Mouse (Mus musculus) left cerebral cortex, adult 9 months (tissue): ENCODE measurements around the gene Olfr330.
"Not testable (repeated sequence)": the region's sequence is repeated elsewhere in the genome, so short reads cannot be mapped to it uniquely, and the experiment has no call there.

Experiments used
- DNase-seq, 2 experiments: peaks; one replicate each; pipeline ENCODE4 v3.0.0; 2022; ENCODE audit warnings: low spot score in 2 of 2

Olfr330 gene

GRCm38 (mm10) chr11:58534736-58535135, at the start of gene Olfr330:
Olfr330 (minus strand) TSS chr11:58534836.
- not testable (repeated sequence) for DNase-seq

GRCm38 (mm10) chr11:58578636-58579035, 44.0 kb upstream of the Olfr330 start:
- no peak for DNase-seq

GRCm38 (mm10) chr11:58577430-58577829, 42.8 kb upstream of the Olfr330 start, which contains the start of gene Olfr325:
Olfr325 (plus strand) TSS chr11:58577730.
- no peak for DNase-seq

GRCm38 (mm10) chr11:58570405-58570804, 35.8 kb upstream of the Olfr330 start, which contains the start of gene Olfr224:
Olfr224 (minus strand) TSS chr11:58570553.
- no peak for DNase-seq

GRCm38 (mm10) chr11:58555536-58555935, 20.9 kb upstream of the Olfr330 start, which contains the start of gene Olfr328:
Olfr328 (minus strand) TSS chr11:58555636.
- DNase-seq: no peak

GRCm38 (mm10) chr11:58546322-58546721, 11.7 kb upstream of the Olfr330 start, which contains the start of gene Olfr329-ps:
Olfr329-ps (minus strand) TSS chr11:58546422.
- no peak for DNase-seq

- not testable (repeated sequence) for DNase-seq
Observed at GRCm38 (mm10) chr11:58519756-58520155, 14.9 kb downstream of the Olfr330 start.

GRCm38 (mm10) chr11:58518916-58519315, 15.7 kb downstream of the Olfr330 start:
- peak; percentile 19 to 63 for DNase-seq

GRCm38 (mm10) chr11:58509058-58509457, 25.6 kb downstream of the Olfr330 start:
- not testable (repeated sequence) for DNase-seq

- DNase-seq: not testable (repeated sequence)
Observed at GRCm38 (mm10) chr11:58502472-58502871, 32.2 kb downstream of the Olfr330 start, which contains the start of gene Olfr331. Olfr331 (minus strand) TSS chr11:58502572.

GRCm38 (mm10) chr11:58499290-58499689, 35.3 kb downstream of the Olfr330 start:
- no peak for DNase-seq

- DNase-seq: no peak
Observed at GRCm38 (mm10) chr11:58498761-58499160, 35.9 kb downstream of the Olfr330 start.

- no peak for DNase-seq
Observed at GRCm38 (mm10) chr11:58492455-58492854, 42.2 kb downstream of the Olfr330 start, which contains the start of gene Olfr332. Olfr332 (minus strand) TSS chr11:58492555.
